Mouse (Mus musculus) embryonic facial prominence, embryonic 13.5 days (tissue): ENCODE data around the gene Map10. TPM values are rescaled to one million over a fixed set of nuclear protein-coding genes. Genes with fewer than 3 reads are reported as not detected.

Experiments
- ATAC-seq: fragments of 200-750 bp; cut with Nextera tagmentation; 2 replicates; pipeline ENCODE4 v1.8.0; 2017; ENCODE audit warnings: low read depth; ENCODE audit not compliant: insufficient number of reproducible peaks, insufficient read depth, low FRiP score, low TSS enrichment
- H3K27ac ChIP-seq: fragments of 300-500 bp; sonication (generic); 2 replicates; pipeline ENCODE4 v1.5.1; 2015; ENCODE audit warnings: moderate library complexity, mild to moderate bottlenecking, inconsistent platforms
- H3K27me3 ChIP-seq: fragments of 300-500 bp; sonication (generic); 2 replicates; pipeline ENCODE4 v1.6.1; 2015; ENCODE audit warnings: mild to moderate bottlenecking, inconsistent platforms
- H3K36me3 ChIP-seq: fragments of 300-500 bp; sonication (generic); 2 replicates; pipeline ENCODE4 v1.6.1; 2015; ENCODE audit warnings: mild to moderate bottlenecking, inconsistent platforms
- H3K4me1 ChIP-seq: fragments of 300-500 bp; sonication (generic); 2 replicates; pipeline ENCODE4 v1.6.1; 2015; ENCODE audit warnings: inconsistent platforms
- H3K4me2 ChIP-seq: fragments of 300-500 bp; sonication (generic); 2 replicates; pipeline ENCODE4 v1.6.1; 2015; ENCODE audit warnings: moderate library complexity, mild to moderate bottlenecking, inconsistent platforms
- H3K4me3 ChIP-seq: fragments of 300-500 bp; sonication (generic); 2 replicates; pipeline ENCODE4 v1.5.1; 2015; ENCODE audit warnings: mild to moderate bottlenecking, inconsistent platforms
- H3K9ac ChIP-seq: fragments of 300-500 bp; sonication (generic); 2 replicates; pipeline ENCODE4 v1.6.1; 2015; ENCODE audit warnings: mild to moderate bottlenecking, inconsistent platforms
- H3K9me3 ChIP-seq: fragments of 300-500 bp; sonication (generic); 2 replicates; pipeline ENCODE4 v1.6.1; 2016; ENCODE audit warnings: inconsistent platforms
- WGBS: fragments of 180-500 bp; shearing (Covaris S2); methylation state at CpG from one replicate; pipeline ENCODE4 v1.1.7; 2015; ENCODE audit warnings: mixed read lengths; 5-methylcytosine and 5-hydroxymethylcytosine counted together
- polyA plus RNA-seq: library from polyadenylated mRNA; unstranded; fragments of >200 nt; fragmentation: Nextera tagmentation; extraction: Ambion mirVana; gene quantifications from 2 replicates; pipeline ENCODE4 v1.2.1, GENCODE M21; 2015

The Map10 gene
- 5.7 and 6.6 TPM in 2 replicates for polyA plus RNA-seq

- Histone ChIP-seq H3K4me3 (peak within 1 kb of the TSS; percentile 57), H3K36me3 (peaks cover 21% of the 10 kb centered on the region), H3K27ac (peak within 1 kb of the TSS; percentile 51), H3K27me3 (no peaks in the 10 kb centered on the region), H3K9me3 (peaks cover 26% of the 10 kb centered on the region), H3K4me1 (peaks cover 19% of the 10 kb centered on the region), H3K9ac (peak within 1 kb of the TSS; percentile 84), H3K4me2 (peak within 1 kb of the TSS; percentile 87)
- peak; percentile 82 for ATAC-seq
- 1% methylated on average over 62 of the region's 62 CpGs for WGBS
Measured at GRCm38 (mm10) chr8:125669700-125670195, at the start of gene Map10. Map10 (plus strand) TSS chr8:125669818.

GRCm38 (mm10) chr8:125620301-125620700 is 49.3 kb upstream of the Map10 start:
- ATAC-seq, result no peak
- Histone ChIP-seq H3K4me3 (no peak overlapping the region), H3K9ac (no peak overlapping the region), H3K36me3 (no peaks in the 10 kb centered on the region), H3K27ac (no peak overlapping the region), H3K9me3 (peaks cover 4% of the 10 kb centered on the region; the same call in 1 of the 2 replicates), H3K4me2 (no peak overlapping the region), H3K4me1 (peaks cover 15% of the 10 kb centered on the region; the same call in 1 of the 2 replicates), H3K27me3 (no peaks in the 10 kb centered on the region)
- WGBS, result 67% methylated on average over 4 of the region's 4 CpGs

- 74% methylated on average over 8 of the region's 8 CpGs for WGBS
- no peak overlapping the region for H3K27ac ChIP-seq
- H3K4me1 ChIP-seq, result peaks cover 11% of the 10 kb centered on the region; the same call in 1 of the 2 replicates
- H3K36me3 ChIP-seq, result no peaks in the 10 kb centered on the region
- H3K9me3 ChIP-seq, result peaks cover 9% of the 10 kb centered on the region; the same call in 1 of the 2 replicates
- no peak overlapping the region for H3K4me2 ChIP-seq
- H3K27me3 ChIP-seq, result no peaks in the 10 kb centered on the region
- ATAC-seq, result no peak
- no peak overlapping the region for H3K9ac ChIP-seq
- H3K4me3 ChIP-seq, result no peak overlapping the region
Measured at GRCm38 (mm10) chr8:125624287-125624686, 45.3 kb upstream of the Map10 start.

- Histone ChIP-seq H3K4me3 (no peak overlapping the region), H3K36me3 (no peaks in the 10 kb centered on the region), H3K9me3 (peaks cover 9% of the 10 kb centered on the region; the same call in 1 of the 2 replicates), H3K27ac (no peak overlapping the region), H3K9ac (no peak overlapping the region), H3K4me2 (no peak overlapping the region), H3K4me1 (0 out of 2 replicates have a peak, but pooled peaks cover 5% of the 10 kb centered on the region), H3K27me3 (no peaks in the 10 kb centered on the region)
- WGBS, result 47% methylated on average over 8 of the region's 8 CpGs
- no peak for ATAC-seq
Measured at GRCm38 (mm10) chr8:125626381-125626780, 43.2 kb upstream of the Map10 start.

- no peaks in the 10 kb centered on the region for H3K36me3 ChIP-seq
- 95% methylated on average over 1 of the region's 1 CpGs for WGBS
Measured at GRCm38 (mm10) chr8:125628834-125629233, 40.8 kb upstream of the Map10 start.

GRCm38 (mm10) chr8:125638411-125639058 is 31.1 kb upstream of the Map10 start:
- H3K4me1 ChIP-seq, result peaks cover 27% of the 10 kb centered on the region
- WGBS, result 34% methylated on average over 6 of the region's 6 CpGs
- no peak overlapping the region for H3K4me3 ChIP-seq
- no peak overlapping the region for H3K4me2 ChIP-seq
- no peaks in the 10 kb centered on the region for H3K36me3 ChIP-seq
- no peak overlapping the region for H3K9ac ChIP-seq
- no peak overlapping the region for H3K27ac ChIP-seq
- no peaks in the 10 kb centered on the region for H3K27me3 ChIP-seq
- no peaks in the 10 kb centered on the region for H3K9me3 ChIP-seq
- ATAC-seq, result peak; percentile 69; the same call in 1 of the 2 replicates

More at GRCm38 (mm10) chr8:125628834-125629233, 40.8 kb upstream of the Map10 start:
- no peaks in the 10 kb centered on the region for H3K4me1 ChIP-seq
- peaks cover 9% of the 10 kb centered on the region; the same call in 1 of the 2 replicates for H3K9me3 ChIP-seq
- no peak overlapping the region for H3K9ac ChIP-seq
- ATAC-seq, result no peak
- H3K27ac ChIP-seq, result no peak overlapping the region
- H3K4me3 ChIP-seq, result no peak overlapping the region
- H3K27me3 ChIP-seq, result no peaks in the 10 kb centered on the region
- no peak overlapping the region for H3K4me2 ChIP-seq

GRCm38 (mm10) chr8:125639631-125640030 is 30.0 kb upstream of the Map10 start:
- H3K9ac ChIP-seq, result no peak overlapping the region
- 79% methylated on average over 2 of the region's 2 CpGs for WGBS

GRCm38 (mm10) chr8:125640766-125641165 is 28.9 kb upstream of the Map10 start:
- Histone ChIP-seq H3K4me3 (no peak overlapping the region), H3K27me3 (no peaks in the 10 kb centered on the region), H3K9ac (no peak overlapping the region), H3K36me3 (no peaks in the 10 kb centered on the region), H3K9me3 (no peaks in the 10 kb centered on the region), H3K4me2 (no peak overlapping the region), H3K27ac (no peak overlapping the region), H3K4me1 (peaks cover 36% of the 10 kb centered on the region)
- no peak for ATAC-seq
- WGBS, result 71% methylated on average over 5 of the region's 5 CpGs

More at GRCm38 (mm10) chr8:125639631-125640030, 30.0 kb upstream of the Map10 start:
- no peaks in the 10 kb centered on the region for H3K27me3 ChIP-seq
- H3K9me3 ChIP-seq, result no peaks in the 10 kb centered on the region
- no peak overlapping the region for H3K27ac ChIP-seq
- H3K4me1 ChIP-seq, result peaks cover 27% of the 10 kb centered on the region
- H3K4me3 ChIP-seq, result no peak overlapping the region
- no peak overlapping the region for H3K4me2 ChIP-seq
- no peaks in the 10 kb centered on the region for H3K36me3 ChIP-seq
- no peak for ATAC-seq

GRCm38 (mm10) chr8:125641808-125642207 is 27.8 kb upstream of the Map10 start:
- H3K9me3 ChIP-seq, result no peaks in the 10 kb centered on the region
- no peaks in the 10 kb centered on the region for H3K36me3 ChIP-seq
- 0 out of 2 replicates have a peak overlapping the region, but pooled peaks have one; percentile 11 for H3K27ac ChIP-seq
- peaks cover 40% of the 10 kb centered on the region for H3K4me1 ChIP-seq
- H3K9ac ChIP-seq, result no peak overlapping the region
- H3K4me3 ChIP-seq, result no peak overlapping the region
- H3K27me3 ChIP-seq, result no peaks in the 10 kb centered on the region
- H3K4me2 ChIP-seq, result no peak overlapping the region
- ATAC-seq, result no peak
- 46% methylated on average over 6 of the region's 6 CpGs for WGBS

- Histone ChIP-seq H3K4me3 (no peak overlapping the region), H3K9me3 (no peaks in the 10 kb centered on the region), H3K27ac (no peak overlapping the region; the same call in 1 of the 2 replicates), H3K36me3 (no peaks in the 10 kb centered on the region), H3K4me1 (peaks cover 30% of the 10 kb centered on the region), H3K4me2 (no peak overlapping the region), H3K27me3 (no peaks in the 10 kb centered on the region), H3K9ac (no peak overlapping the region)
- ATAC-seq, result peak; percentile 60; the same call in 1 of the 2 replicates
- WGBS, result 54% methylated on average over 10 of the region's 10 CpGs
Measured at GRCm38 (mm10) chr8:125645757-125646478, 23.7 kb upstream of the Map10 start.

- WGBS, result 72% methylated on average over 4 of the region's 4 CpGs
- H3K36me3 ChIP-seq, result no peaks in the 10 kb centered on the region
- no peak for ATAC-seq
- H3K9me3 ChIP-seq, result no peaks in the 10 kb centered on the region
- no peak overlapping the region for H3K27ac ChIP-seq
- peaks cover 24% of the 10 kb centered on the region for H3K4me1 ChIP-seq
- no peaks in the 10 kb centered on the region for H3K27me3 ChIP-seq
- H3K9ac ChIP-seq, result no peak overlapping the region
- no peak overlapping the region for H3K4me3 ChIP-seq
- H3K4me2 ChIP-seq, result no peak overlapping the region
Measured at GRCm38 (mm10) chr8:125649447-125649846, 20.2 kb upstream of the Map10 start.
